Mouse (Mus musculus): ENCODE results near the gene Pde7b.

- TF ChIP-seq CTCF (IDR thresholded peaks at IDR 0.05) (no peak), EP300 (IDR thresholded peaks at IDR 0.05) (0 out of 2 replicates have a peak, but pooled peaks have one; percentile 34)
Observed at GRCm38 (mm10) chr10:20492216-20492964, 232.5 kb downstream of the Pde7b start.
